Mouse (Mus musculus) left cerebral cortex, adult 11 months (tissue): ENCODE measurements at regions not wholly inside any gene's neighbourhood (a gene's known extent, or its start where the extent isn't known, plus 50 kb on each side); places are given as distances from the start of the nearest gene placed in this dataset.
"Not testable (repeated sequence)": the region's sequence is repeated elsewhere in the genome, so short reads cannot be mapped to it uniquely, and the experiment has no call there.

Experiments
- DNase-seq: peaks from one replicate; pipeline ENCODE4 v3.0.0; 2022; ENCODE audit warnings: low spot score

GRCm38 (mm10) chr7:116596914-116597313, 92.7 kb downstream of the Nucb2 start:
- DNase-seq, result no peak

DNA sequence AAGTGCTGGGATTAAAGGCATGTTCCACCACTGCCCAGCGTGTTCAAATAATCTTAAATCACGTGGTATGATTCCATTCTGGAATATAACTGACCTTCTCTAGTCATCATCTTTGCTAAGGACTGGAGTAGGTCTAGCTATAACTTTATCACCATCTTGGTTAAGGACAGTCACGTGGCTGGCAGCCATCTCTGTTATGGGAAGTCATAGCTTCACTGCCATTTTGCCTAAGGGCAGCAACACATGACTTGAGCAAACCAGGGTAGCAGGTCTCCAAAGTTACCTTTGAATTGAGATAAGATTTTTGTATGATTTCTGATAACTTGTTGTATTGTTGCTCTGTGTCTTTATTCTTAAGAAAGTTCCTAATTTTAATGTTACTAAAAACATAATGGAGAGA, 96.2 kb downstream of the Nucb2 start:
- DNase-seq, result no peak

GRCm38 (mm10) chr7:116603167-116603839, 99.1 kb downstream of the Nucb2 start:
- no peak for DNase-seq

GRCm38 (mm10) chr7:116603840-116604194, 99.6 kb downstream of the Nucb2 start:
- no peak for DNase-seq

DNA sequence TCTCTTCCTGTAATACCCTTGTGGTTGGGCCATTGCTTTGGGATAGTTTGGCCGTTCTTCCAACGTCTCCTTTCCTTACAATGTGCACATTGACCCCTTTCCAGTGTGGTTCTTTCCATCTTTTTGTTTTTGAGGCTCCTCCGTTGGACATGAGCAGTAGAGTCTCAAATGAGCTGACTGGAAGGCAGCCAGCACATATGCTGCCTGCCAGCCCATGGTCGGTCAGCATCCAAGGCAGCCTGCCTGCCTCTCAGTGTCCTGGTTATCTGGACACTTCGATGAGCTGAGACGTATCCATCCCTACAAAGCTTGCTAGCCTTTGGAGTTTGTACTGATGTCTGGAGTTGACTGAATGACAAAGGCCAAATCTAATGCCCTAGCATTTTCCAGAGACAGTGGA, 102.1 kb downstream of the Nucb2 start:
- DNase-seq, result no peak

DNA sequence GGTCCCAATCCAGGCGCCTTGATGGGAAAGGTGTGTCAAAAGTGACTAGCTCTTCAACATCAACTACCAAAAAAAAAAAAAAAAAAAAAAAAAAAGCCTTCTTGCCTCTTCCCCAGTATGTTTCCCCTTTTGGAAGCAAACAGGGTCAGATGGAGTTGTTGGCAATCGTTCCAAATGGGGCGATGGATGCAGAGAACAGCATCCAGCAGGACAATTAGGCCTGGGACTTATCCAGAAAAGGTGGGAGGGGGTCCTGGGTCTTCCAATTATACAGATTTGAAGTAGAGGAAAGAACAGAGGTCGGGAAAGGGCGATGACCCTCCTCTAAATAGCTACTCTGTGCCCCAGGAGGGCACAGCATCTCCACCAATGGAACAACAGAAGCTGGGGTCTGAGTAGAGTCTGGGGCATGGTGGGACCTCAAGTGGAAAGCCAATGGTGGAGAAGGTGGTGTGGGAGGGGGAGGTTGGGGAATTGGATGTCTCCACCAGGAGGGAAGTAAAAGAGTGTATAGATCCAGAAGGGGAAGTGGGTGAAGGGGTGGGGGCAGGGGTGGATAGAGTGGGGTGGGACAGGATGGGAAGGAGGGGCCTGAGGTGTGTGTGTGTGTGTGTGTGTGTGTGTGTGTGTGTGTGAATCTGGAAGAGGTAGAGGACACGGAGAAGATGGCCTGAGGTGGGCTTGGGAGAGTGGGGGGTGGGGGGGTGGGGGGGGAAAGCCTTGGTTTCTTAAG, 102.7 kb downstream of the Nucb2 start:
- DNase-seq, result no peak

GRCm38 (mm10) chr7:116607628-116608225, 103.6 kb downstream of the Nucb2 start:
- no peak for DNase-seq

- DNase-seq, result no peak
Observed at GRCm38 (mm10) chr7:116608350-116609085, 104.3 kb downstream of the Nucb2 start.

GRCm38 (mm10) chr7:116609406-116609805, 105.2 kb downstream of the Nucb2 start:
- DNase-seq, result no peak

GRCm38 (mm10) chr7:116609906-116610305, 105.7 kb downstream of the Nucb2 start:
- no peak for DNase-seq

DNA sequence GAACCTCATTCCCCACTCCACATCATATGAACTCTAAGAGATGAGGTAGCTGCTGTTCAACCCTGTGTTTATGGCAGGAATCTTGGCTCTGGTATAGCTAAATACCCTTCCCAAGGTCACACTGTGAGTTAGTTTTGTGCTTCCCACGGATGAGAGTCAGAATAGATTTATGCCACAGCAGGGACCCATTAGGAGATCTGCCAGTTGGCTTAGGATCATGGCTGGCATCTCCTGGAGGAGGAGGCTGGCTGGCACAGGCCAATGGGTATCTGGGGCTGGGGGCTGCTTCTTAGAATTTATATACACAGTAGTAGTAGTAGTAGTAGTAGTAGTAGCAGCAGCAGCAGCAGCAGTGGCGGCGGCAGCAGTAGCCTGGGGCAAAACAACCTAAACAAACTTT, 111.8 kb downstream of the Nucb2 start:
- no peak for DNase-seq

GRCm38 (mm10) chr7:116619636-116620035, 115.5 kb downstream of the Nucb2 start:
- no peak for DNase-seq

DNA sequence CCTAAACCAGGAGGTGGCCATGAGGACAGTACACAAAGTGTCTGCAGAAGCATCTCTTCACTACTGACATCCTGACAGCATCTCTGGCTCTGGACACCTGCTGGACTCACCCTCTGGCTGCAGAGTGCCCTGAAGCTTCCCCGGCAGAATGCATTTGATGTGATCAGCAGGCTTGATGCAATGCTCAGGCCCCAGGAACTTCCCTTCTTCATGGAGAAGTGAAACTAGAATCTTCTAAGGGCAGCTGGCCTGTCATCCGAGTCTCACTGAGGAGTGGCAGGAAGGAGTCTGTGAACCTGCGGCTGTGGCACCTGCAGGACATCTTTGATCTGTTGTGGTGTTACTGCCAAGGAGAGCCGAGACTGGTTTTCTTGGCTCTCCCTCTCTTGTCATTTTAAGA, 116.2 kb downstream of the Nucb2 start:
- no peak for DNase-seq

- DNase-seq, result no peak
Observed at GRCm38 (mm10) chr7:116633210-116633609, 129.0 kb downstream of the Nucb2 start.

- DNase-seq, result peak; percentile 13
Observed at GRCm38 (mm10) chr7:116644902-116645650, 140.9 kb downstream of the Nucb2 start.

GRCm38 (mm10) chr7:116654466-116654865, 150.3 kb downstream of the Nucb2 start:
- DNase-seq, result no peak

- not testable (repeated sequence) for DNase-seq
Observed at GRCm38 (mm10) chr7:116657040-116657439, 152.9 kb downstream of the Nucb2 start.

DNA sequence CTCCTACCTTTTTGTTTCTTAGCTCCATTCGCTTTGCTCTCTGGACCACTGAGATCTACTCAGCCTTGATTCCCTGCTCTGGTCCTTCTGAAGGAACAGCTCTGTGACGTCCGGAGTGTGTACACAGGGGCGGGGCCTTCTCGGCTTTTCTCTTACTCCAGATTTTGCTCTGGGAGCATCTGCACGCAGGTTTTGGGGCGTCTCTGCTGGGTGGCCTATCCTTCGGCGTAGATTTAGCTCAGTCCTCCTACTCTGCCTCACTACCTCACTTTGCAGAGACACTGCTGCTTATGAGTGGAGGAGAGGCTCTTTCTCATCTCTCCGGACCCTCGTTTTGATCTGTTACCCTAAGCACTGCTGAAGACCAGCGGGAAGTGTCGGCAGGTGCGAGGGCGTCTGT, 161.4 kb downstream of the Nucb2 start:
- DNase-seq, result no peak

DNA sequence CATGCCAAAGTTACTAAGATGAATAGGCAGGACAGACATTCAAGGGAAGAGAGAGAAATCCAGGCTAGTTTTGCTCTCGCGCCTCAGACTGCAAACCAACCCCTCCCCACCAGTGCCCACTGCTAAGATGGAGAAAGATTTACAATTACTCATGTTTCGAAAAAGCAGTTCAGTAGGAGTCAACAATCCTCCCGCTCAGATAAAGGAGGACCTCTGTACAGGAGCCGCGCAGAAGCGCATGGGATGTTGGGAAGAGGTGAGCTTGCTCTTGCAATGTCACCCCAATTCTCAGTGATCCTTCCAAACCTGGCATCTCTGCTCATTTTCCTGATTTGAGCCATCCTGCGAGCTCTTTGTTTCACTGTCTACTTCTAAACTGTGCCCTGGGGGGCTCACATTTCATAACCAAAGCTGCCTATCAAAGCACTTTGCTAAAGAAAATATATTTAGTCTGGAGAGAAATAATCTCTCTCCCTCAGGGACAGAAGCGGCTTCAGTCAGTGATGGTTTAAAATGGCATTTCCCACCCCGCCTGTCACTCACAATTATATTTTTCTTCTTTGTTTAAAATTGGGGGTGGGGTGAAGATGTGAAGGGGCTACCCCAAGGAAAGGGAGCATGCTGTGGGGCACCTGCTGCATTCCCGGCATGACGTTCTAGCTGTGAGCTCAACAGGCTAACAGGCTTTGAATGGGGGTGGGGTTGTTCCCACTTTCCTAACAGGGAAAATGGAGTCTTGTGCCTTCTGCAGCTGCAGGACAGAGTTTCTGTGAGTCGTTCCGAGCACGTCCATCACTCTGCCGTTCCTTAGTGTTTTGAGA, 170.2 kb downstream of the Nucb2 start:
- DNase-seq, result no peak

- DNase-seq, result no peak
Observed at GRCm38 (mm10) chr7:116676696-116677095, 172.5 kb downstream of the Nucb2 start.

- no peak for DNase-seq
Observed at GRCm38 (mm10) chr7:116679195-116679594, 175.0 kb downstream of the Nucb2 start.
